Comparison of ENCODE assay signal across 28 mouse cellular contexts in the genomic region with DNA sequence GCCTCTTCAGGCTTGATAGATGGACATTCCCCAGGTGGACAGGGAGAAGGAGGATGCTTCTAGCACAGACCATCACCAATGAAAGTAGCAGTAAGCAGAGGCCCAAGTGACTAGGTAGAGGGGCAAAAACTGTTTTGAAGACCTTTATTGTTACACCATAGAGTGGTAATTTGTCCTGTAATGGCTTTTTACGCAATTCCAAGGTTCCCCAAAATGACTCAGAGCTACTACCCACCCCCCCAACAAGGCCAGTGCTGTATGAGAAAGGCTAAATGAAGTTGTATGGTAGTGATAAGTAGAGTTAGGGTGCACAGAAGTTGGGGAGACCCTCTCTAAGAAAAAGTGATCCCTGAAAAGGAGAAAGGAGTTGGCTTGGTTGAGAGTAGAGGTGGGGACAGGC. TPM values are rescaled to one million over a fixed set of nuclear protein-coding genes. Genes with fewer than 3 reads are reported as not detected.
DNase-seq lines count a peak whose midpoint lies in the region; ATAC-seq lines count a peak whose summit lies in the region.
"Had no signal": no experiment of that assay in that cellular context is flagged by ENCODE, and none has a peak within 500 bp of the region (broad histone marks: within the 10 kb centered on the region; RNA-seq: fewer than 3 reads in every experiment).

No protein-coding gene starts in this region.

- H3K4me2 ChIP-seq in hindbrain, embryonic 13.5 days: no peak overlapping the region
- H3K4me2 ChIP-seq: embryonic facial prominence, embryonic 13.5 days; forebrain, embryonic 13.5 days; heart, embryonic 11.5 days; hindbrain, embryonic 14.5 days had no signal

- H3K4me1 ChIP-seq in hindbrain, embryonic 10.5 days (replicated peaks): peaks cover 41% of the 10 kb centered on the region
- peaks cover 19% of the 10 kb centered on the region for H3K4me1 ChIP-seq in hindbrain, embryonic 13.5 days (replicated peaks)
- peaks cover 34% of the 10 kb centered on the region for H3K4me1 ChIP-seq in limb, embryonic 10.5 days

- WGBS in hindbrain, embryonic 10.5 days: 93% methylated on average over 1 of the region's 1 CpGs
- WGBS in hindbrain, embryonic 13.5 days: 93% methylated on average over 1 of the region's 1 CpGs
- 98% methylated on average over 1 of the region's 1 CpGs for WGBS in limb, embryonic 10.5 days

- no peak overlapping the region for H3K9ac ChIP-seq in hindbrain, embryonic 13.5 days
- H3K9ac ChIP-seq: embryonic facial prominence, embryonic 13.5 days; forebrain, embryonic 13.5 days; hindbrain, embryonic 14.5 days had no signal

- no peak for ATAC-seq in hindbrain, embryonic 13.5 days (ENCODE audit: low FRiP score)
- peak; percentile 62 for ATAC-seq in megakaryocyte, adult 5-6 weeks (ENCODE audit: poor library complexity, severe bottlenecking)
- ATAC-seq: activated CD4-positive, CD25-positive, alpha-beta regulatory T cell, adult 4 months; CD4-positive, CD25-positive, alpha-beta regulatory T cell, adult 4 months; forebrain, embryonic 13.5 days; forebrain, embryonic 16.5 days; hindbrain, postnatal 0 days; inflammation-experienced regulatory T-cells, adult 6 months; intestine, embryonic 16.5 days had no signal

- no peak overlapping the region for H3K4me3 ChIP-seq in hindbrain, embryonic 10.5 days
- H3K4me3 ChIP-seq in hindbrain, embryonic 13.5 days: no peak overlapping the region
- H3K4me3 ChIP-seq in limb, embryonic 10.5 days: no peak overlapping the region
- H3K4me3 ChIP-seq: embryonic facial prominence, embryonic 10.5 days; embryonic facial prominence, embryonic 13.5 days; forebrain, embryonic 10.5 days; forebrain, embryonic 13.5 days had no signal

- intact Hi-C loops in gastrocnemius, postnatal 14 days (cut with DNase I; ENCODE audit: low total_unique reads): no loop called here

- DNase-seq in hindbrain, embryonic 10.5 days (ENCODE audit: low spot score): no peak
- DNase-seq in NIH3T3 (ENCODE audit: low read depth): peak; percentile 36
- no peak for DNase-seq in limb, embryonic 10.5 days (ENCODE audit: low spot score)
- no peak for DNase-seq in gastrocnemius, postnatal 14 days
- DNase-seq: adrenal gland, postnatal 14 days; cerebellum, adult 11 months; cerebellum, adult 2 months; cerebellum, postnatal 10 days; cerebellum, postnatal 36 days; embryo, embryonic 11 days; gastrocnemius, postnatal 36 days; heart, adult 11 months; kidney, adult 18-20 months had no signal

- H3K27ac ChIP-seq in hindbrain, embryonic 10.5 days: peak overlapping the region; percentile 23; the same call in 1 of the 2 replicates
- H3K27ac ChIP-seq in hindbrain, embryonic 13.5 days: no peak overlapping the region
- H3K27ac ChIP-seq in limb, embryonic 10.5 days: no peak overlapping the region; the same call in 1 of the 2 replicates
- H3K27ac ChIP-seq: embryonic facial prominence, embryonic 10.5 days; embryonic facial prominence, embryonic 13.5 days; forebrain, embryonic 10.5 days; forebrain, embryonic 13.5 days; hindbrain, embryonic 14.5 days; hindbrain, postnatal 0 days had no signal

- H3K36me3 ChIP-seq in hindbrain, embryonic 10.5 days: no peaks in the 10 kb centered on the region
- H3K36me3 ChIP-seq in hindbrain, embryonic 13.5 days: no peaks in the 10 kb centered on the region
- H3K36me3 ChIP-seq in limb, embryonic 10.5 days: peaks cover 24% of the 10 kb centered on the region
- H3K36me3 ChIP-seq: forebrain, embryonic 10.5 days had no signal

- H3K27me3 ChIP-seq in hindbrain, embryonic 10.5 days (ENCODE audit: insufficient read depth, poor library complexity, severe bottlenecking): peaks cover 11% of the 10 kb centered on the region; the same call in 1 of the 2 replicates
- peaks cover 8% of the 10 kb centered on the region; the same call in 1 of the 2 replicates for H3K27me3 ChIP-seq in hindbrain, embryonic 13.5 days
- no peaks in the 10 kb centered on the region for H3K27me3 ChIP-seq in limb, embryonic 10.5 days (ENCODE audit: low read depth, poor library complexity, severe bottlenecking)
- H3K27me3 ChIP-seq: embryonic facial prominence, embryonic 13.5 days; forebrain, embryonic 13.5 days had no signal

- H3K9me3 ChIP-seq in hindbrain, embryonic 10.5 days: peaks cover 5% of the 10 kb centered on the region; the same call in 1 of the 2 replicates
- H3K9me3 ChIP-seq in hindbrain, embryonic 13.5 days: no peaks in the 10 kb centered on the region
- H3K9me3 ChIP-seq in limb, embryonic 10.5 days (replicated peaks): no peaks in the 10 kb centered on the region

RNA-seq across cellular contexts. Expression of a gene that starts 35.1 kb away (rescaled TPM):
- 28.5 and 32.2 TPM in 2 replicates for polyA plus RNA-seq in hindbrain, embryonic 10.5 days (2016; fragmentation: Nextera tagmentation; extraction: Ambion mirVana)
- 27.4 and 32.0 TPM in 2 replicates for polyA plus RNA-seq in hindbrain, embryonic 13.5 days (2015; fragmentation: Nextera tagmentation; extraction: Ambion mirVana)
- total RNA-seq in megakaryocyte, adult 5-6 weeks (2015): not detected in 2 replicates
- total RNA-seq in megakaryocyte, adult 5-6 weeks (2017): not detected in 2 replicates
- 61.9 and 101 TPM in 2 replicates for polyA plus RNA-seq in limb, embryonic 10.5 days (2016; fragmentation: Nextera tagmentation; extraction: Ambion mirVana)
- total RNA-seq in gastrocnemius, postnatal 14 days (2021): 10 to 100 TPM; 62.5 to 62.6 TPM
- total RNA-seq: hematopoietic stem cell, adult 5-6 weeks had no signal
